Mouse (Mus musculus): ENCODE measurements around the gene Skor1. TPM values are rescaled to one million over a fixed set of nuclear protein-coding genes. Genes with fewer than 3 reads are reported as not detected.

Gene Skor1
- polyA plus RNA-seq, 1 experiment from 2014 or later, result 5.0 TPM

DNA sequence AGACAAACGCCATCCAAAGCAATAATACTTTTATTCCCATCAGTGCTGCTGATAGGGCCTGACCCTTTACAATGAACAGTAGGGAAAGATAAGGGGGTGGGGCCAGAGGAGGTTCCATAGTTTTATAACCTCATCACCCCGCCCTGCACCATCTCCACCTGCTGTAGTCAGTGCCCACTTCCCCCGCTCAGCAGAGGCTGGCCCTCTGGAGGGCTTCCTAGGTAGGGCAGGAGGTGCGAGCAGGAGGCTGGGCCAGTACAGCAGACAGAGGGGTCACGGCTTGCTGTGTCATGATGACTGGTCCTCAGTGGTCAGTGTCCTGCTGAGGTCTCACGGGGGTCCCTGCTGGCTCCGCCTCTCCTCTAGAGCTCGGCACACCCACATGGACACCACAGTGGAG is 15.0 kb upstream of the Skor1 start:
- 79% methylated on average over 8 of the region's 8 CpGs for WGBS
- H3K4me2 ChIP-seq (ENCODE audit: low read length), result no peak overlapping the region
- no peak overlapping the region for H3K4me3 ChIP-seq (replicated peaks; ENCODE audit: low read depth, low read length)
- ATAC-seq (ENCODE audit: low FRiP score, low TSS enrichment) (no peak), DNase-seq (no peak)
- no peak overlapping the region for H3K9ac ChIP-seq (replicated peaks; ENCODE audit: low read length)
- 0 out of 2 replicates have a peak, but pooled peaks cover 2% of the 10 kb centered on the region for H3K36me3 ChIP-seq (ENCODE audit: control insufficient read depth, insufficient read depth, low read length)
- no peaks in the 10 kb centered on the region for H3K4me1 ChIP-seq (ENCODE audit: control insufficient read depth, insufficient read depth, low read length)
- no peaks in the 10 kb centered on the region for H3K9me3 ChIP-seq (ENCODE audit: control insufficient read depth, low read length)
- H3K27me3 ChIP-seq (ENCODE audit: control insufficient read depth, insufficient read depth, low read length), result 0 out of 2 replicates have a peak, but pooled peaks cover 3% of the 10 kb centered on the region
- H3K27ac ChIP-seq (replicated peaks; ENCODE audit: low read depth, low read length), result no peak overlapping the region

DNA sequence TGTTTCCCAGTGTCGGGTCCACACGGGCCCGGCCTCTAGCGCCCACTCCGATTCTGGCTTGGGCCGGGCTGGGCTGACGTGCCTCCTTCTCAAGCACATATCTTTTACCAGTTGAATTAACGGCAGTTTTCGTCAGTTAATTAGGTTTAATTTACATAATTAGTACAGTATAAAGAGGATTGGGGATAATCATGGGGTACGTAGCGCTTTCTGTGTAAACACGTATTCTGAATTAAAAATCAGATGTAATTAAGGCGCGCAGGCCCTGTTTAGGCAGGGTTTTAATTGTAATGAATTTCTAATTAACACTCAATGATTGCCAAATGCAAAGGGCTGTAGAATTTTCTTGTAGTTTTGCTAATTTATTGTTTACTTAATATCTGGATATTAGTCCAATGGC is 3.2 kb upstream of the Skor1 start:
- H3K27ac ChIP-seq (replicated peaks; ENCODE audit: low read depth, low read length), result no peak overlapping the region
- H3K9ac ChIP-seq (replicated peaks; ENCODE audit: low read length), result no peak overlapping the region
- ATAC-seq (ENCODE audit: low FRiP score, low TSS enrichment) (no peak), DNase-seq (peak; percentile 25)
- WGBS, result 17% methylated on average over 14 of the region's 14 CpGs
- H3K4me2 ChIP-seq (ENCODE audit: low read length), result no peak overlapping the region
- peaks cover 16% of the 10 kb centered on the region for H3K4me1 ChIP-seq (ENCODE audit: control insufficient read depth, insufficient read depth, low read length)
- no peak overlapping the region for H3K4me3 ChIP-seq (replicated peaks; ENCODE audit: low read depth, low read length)
- peaks cover 72% of the 10 kb centered on the region for H3K27me3 ChIP-seq (ENCODE audit: control insufficient read depth, insufficient read depth, low read length)
- no peaks in the 10 kb centered on the region for H3K36me3 ChIP-seq (ENCODE audit: control insufficient read depth, insufficient read depth, low read length)
- no peaks in the 10 kb centered on the region for H3K9me3 ChIP-seq (ENCODE audit: control insufficient read depth, low read length)

DNA sequence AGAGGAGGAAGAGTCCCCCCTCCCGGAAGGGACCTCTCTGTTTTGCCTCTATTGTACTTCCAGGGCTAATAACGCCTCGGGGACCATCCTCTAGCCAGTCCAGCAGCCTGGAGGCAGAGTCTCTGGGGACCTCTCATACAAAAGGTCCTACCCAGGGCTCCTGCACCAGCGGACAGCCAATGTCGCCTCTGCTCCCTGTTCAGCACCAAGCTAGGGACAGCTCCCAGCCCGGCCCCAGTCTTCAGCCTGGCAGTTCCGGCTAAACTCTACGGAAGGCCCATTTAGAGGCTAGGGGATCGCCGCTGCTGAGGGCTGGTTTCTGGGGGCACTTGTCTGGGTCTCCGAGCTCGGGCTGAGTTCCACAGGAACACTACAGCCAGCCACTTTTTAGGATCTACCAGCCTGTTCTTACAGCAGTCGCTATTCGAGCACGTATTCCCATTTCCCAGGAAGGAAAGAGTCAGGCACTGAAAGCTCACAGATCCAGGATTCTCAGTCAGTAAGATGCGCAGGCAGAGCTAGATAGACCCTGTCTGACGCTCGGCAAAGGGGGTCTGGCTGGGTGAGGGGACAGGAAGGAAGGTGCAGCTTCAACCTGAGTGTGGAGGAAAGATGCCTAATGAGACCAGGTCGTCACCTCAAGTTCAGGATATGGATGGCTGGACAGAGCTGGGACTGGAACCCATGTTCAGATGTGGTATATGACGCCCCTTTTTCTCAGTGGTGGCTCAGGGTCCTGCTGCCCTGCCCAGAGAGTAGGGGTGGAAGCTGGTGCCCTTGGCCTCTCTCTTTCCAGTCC is 2.5 kb upstream of the Skor1 start:
- no peaks in the 10 kb centered on the region for H3K9me3 ChIP-seq (ENCODE audit: control insufficient read depth, low read length)
- no peak overlapping the region for H3K9ac ChIP-seq (replicated peaks; ENCODE audit: low read length)
- DNase-seq (peak; percentile 74), ATAC-seq (ENCODE audit: low FRiP score, low TSS enrichment) (no peak)
- no peak overlapping the region for H3K27ac ChIP-seq (replicated peaks; ENCODE audit: low read depth, low read length)
- no peak overlapping the region for H3K4me2 ChIP-seq (ENCODE audit: low read length)
- H3K27me3 ChIP-seq (ENCODE audit: control insufficient read depth, insufficient read depth, low read length), result peaks cover 79% of the 10 kb centered on the region
- no peaks in the 10 kb centered on the region for H3K36me3 ChIP-seq (ENCODE audit: control insufficient read depth, insufficient read depth, low read length)
- no peak overlapping the region for H3K4me3 ChIP-seq (replicated peaks; ENCODE audit: low read depth, low read length)
- peaks cover 16% of the 10 kb centered on the region for H3K4me1 ChIP-seq (ENCODE audit: control insufficient read depth, insufficient read depth, low read length)
- 2% methylated on average over 20 of the region's 20 CpGs for WGBS

DNA sequence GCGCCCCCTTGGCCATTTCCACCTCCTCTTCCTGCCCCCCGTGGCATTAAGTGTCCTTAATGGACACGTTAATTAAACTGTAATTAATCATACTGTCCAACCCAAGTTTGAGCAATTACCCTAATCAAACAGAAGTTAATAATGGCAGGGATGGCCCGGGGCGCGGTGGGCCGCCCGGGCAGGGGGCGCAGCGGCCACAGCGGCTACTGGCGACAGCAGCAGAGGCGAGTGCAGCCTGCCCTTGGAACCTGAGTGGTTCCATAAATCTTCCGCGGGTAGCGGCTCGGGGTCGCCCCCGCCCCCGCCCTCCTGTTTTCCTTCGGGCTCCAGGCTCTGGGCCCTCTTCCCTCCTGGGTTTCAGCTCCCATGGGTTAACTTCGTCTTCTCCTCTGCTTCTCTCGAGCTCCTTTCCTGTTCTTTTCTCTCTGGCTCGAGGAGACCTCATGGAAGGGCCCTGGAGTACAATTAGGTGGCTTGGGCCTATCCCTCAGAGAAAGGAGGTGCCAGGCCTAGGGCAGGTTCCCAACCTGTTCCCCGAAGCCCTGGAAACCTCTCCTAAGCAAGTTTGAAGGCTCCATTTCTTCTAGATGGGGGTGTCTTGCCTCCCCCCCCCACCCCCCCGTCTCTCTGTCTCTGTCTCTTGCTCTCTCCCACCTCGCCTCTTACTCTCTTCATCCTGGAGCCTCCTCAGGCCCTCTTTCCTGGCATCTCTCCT is 1.5 kb upstream of the Skor1 start:
- Histone ChIP-seq H3K27ac (replicated peaks; ENCODE audit: low read depth, low read length) (no peak overlapping the region), H3K4me1 (ENCODE audit: control insufficient read depth, insufficient read depth, low read length) (peaks cover 16% of the 10 kb centered on the region), H3K4me2 (ENCODE audit: low read length) (peak overlapping the region; percentile 10; the same call in 1 of the 2 replicates), H3K27me3 (ENCODE audit: control insufficient read depth, insufficient read depth, low read length) (peaks cover 89% of the 10 kb centered on the region), H3K9ac (replicated peaks; ENCODE audit: low read length) (no peak overlapping the region), H3K9me3 (ENCODE audit: control insufficient read depth, low read length) (no peaks in the 10 kb centered on the region), H3K36me3 (ENCODE audit: control insufficient read depth, insufficient read depth, low read length) (no peaks in the 10 kb centered on the region), H3K4me3 (replicated peaks; ENCODE audit: low read depth, low read length) (no peak overlapping the region)
- DNase-seq, result no peak
- no peak for ATAC-seq (ENCODE audit: low FRiP score, low TSS enrichment)
- 1% methylated on average over 27 of the region's 27 CpGs for WGBS

DNA sequence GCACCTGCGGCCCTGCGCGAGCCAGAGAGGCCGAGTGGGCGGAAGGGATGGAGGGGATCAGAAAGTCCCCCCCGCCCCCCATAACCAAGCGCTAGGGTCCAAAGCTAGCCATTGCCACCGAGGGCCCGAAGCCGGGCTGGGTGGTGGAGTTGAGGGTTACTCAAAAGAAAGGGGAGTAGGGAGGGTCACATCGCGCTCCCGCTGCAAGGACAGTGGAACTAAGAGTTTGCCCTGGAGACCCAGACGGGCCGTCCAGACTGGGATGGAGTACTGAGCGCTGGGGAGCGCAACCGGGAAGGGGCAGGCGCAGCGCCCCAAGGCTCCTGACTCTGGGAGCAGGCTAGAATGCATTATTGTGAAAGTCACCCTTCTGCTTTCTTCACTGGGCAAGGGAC is 608 bp upstream of the Skor1 start:
- peaks cover 96% of the 10 kb centered on the region for H3K27me3 ChIP-seq (ENCODE audit: control insufficient read depth, insufficient read depth, low read length)
- peak overlapping the region; percentile 68 for H3K4me2 ChIP-seq (ENCODE audit: low read length)
- no peaks in the 10 kb centered on the region for H3K36me3 ChIP-seq (ENCODE audit: control insufficient read depth, insufficient read depth, low read length)
- H3K4me3 ChIP-seq (replicated peaks; ENCODE audit: low read depth, low read length), result peak overlapping the region; percentile 38
- H3K27ac ChIP-seq (replicated peaks; ENCODE audit: low read depth, low read length), result no peak overlapping the region
- under 1% methylated on average over 20 of the region's 20 CpGs for WGBS
- DNase-seq, result peak; percentile 15
- H3K9me3 ChIP-seq (ENCODE audit: control insufficient read depth, low read length), result no peaks in the 10 kb centered on the region
- ATAC-seq (ENCODE audit: low FRiP score, low TSS enrichment), result no peak
- H3K9ac ChIP-seq (replicated peaks; ENCODE audit: low read length), result no peak overlapping the region; the same call in 1 of the 2 replicates
- H3K4me1 ChIP-seq (ENCODE audit: control insufficient read depth, insufficient read depth, low read length), result peaks cover 19% of the 10 kb centered on the region

DNA sequence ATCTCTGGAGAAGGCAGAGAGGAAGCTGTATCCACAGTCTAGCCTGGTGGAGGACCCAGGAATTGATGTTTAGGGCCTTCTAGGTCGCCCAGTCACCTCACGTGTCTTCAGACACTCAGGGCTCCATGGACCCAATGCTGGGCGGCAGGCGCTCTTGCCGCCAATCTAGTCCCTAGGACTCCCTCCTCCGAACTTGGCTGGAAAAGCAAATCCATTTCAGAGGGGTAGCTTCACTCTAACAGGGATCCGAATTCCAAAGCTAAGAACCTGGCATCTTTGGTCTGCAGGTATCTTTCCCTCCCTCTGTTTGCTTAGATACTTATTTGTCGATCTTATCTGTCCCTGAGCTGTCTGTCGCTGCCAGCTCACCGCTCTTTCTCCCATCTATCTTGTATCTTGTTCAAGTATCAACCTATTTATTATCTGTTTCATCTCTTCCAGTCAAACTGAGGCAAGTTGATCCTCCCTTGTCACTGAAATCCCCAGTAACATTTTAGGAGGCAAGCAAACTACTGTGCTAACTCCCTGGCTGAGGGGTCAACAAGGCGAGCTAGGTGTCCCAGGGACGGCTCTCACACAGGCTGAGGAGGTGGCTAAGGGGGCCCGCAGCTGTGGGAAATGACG is 863 bp downstream of the Skor1 start:
- H3K9ac ChIP-seq (replicated peaks; ENCODE audit: low read length), result 0 out of 2 replicates have a peak overlapping the region, but pooled peaks have one; percentile 17
- H3K27ac ChIP-seq (replicated peaks; ENCODE audit: low read depth, low read length), result no peak overlapping the region
- peak overlapping the region; percentile 68; the same call in 1 of the 2 replicates for H3K4me2 ChIP-seq (ENCODE audit: low read length)
- peaks cover 19% of the 10 kb centered on the region for H3K4me1 ChIP-seq (ENCODE audit: control insufficient read depth, insufficient read depth, low read length)
- no peak for ATAC-seq (ENCODE audit: low FRiP score, low TSS enrichment)
- H3K27me3 ChIP-seq (ENCODE audit: control insufficient read depth, insufficient read depth, low read length), result peaks cover 98% of the 10 kb centered on the region
- H3K4me3 ChIP-seq (replicated peaks; ENCODE audit: low read depth, low read length), result peak overlapping the region; percentile 38; the same call in 1 of the 2 replicates
- no peaks in the 10 kb centered on the region for H3K9me3 ChIP-seq (ENCODE audit: control insufficient read depth, low read length)
- no peaks in the 10 kb centered on the region for H3K36me3 ChIP-seq (ENCODE audit: control insufficient read depth, insufficient read depth, low read length)
- under 1% methylated on average over 14 of the region's 14 CpGs for WGBS
- DNase-seq, result peak; percentile 30

DNA sequence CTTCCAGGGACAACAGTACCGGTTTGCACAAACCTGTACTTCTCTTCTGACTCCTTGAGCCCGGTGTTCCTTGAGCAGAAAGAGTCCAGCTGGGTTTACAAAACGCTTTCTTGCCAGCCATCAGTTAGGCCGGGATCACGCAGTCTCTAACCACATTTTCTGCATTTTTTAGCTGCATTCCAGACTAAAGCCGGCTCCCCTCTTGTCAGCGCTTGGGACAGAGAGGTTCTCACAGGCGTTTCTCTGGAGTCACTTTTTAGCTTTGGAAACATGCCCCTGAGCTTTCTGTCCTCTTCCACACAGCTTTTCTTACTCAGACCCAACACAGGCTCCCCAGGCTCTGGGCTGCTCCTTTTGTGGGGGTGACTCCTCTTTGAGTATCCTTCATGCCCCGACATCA is 1.5 kb downstream of the Skor1 start:
- Histone ChIP-seq H3K4me2 (ENCODE audit: low read length) (0 out of 2 replicates have a peak overlapping the region, but pooled peaks have one; percentile 15), H3K4me1 (ENCODE audit: control insufficient read depth, insufficient read depth, low read length) (peaks cover 21% of the 10 kb centered on the region), H3K27me3 (ENCODE audit: control insufficient read depth, insufficient read depth, low read length) (peaks cover 98% of the 10 kb centered on the region), H3K27ac (replicated peaks; ENCODE audit: low read depth, low read length) (no peak overlapping the region), H3K9ac (replicated peaks; ENCODE audit: low read length) (no peak overlapping the region), H3K36me3 (ENCODE audit: control insufficient read depth, insufficient read depth, low read length) (no peaks in the 10 kb centered on the region), H3K9me3 (ENCODE audit: control insufficient read depth, low read length) (no peaks in the 10 kb centered on the region), H3K4me3 (replicated peaks; ENCODE audit: low read depth, low read length) (peak overlapping the region; percentile 21)
- WGBS, result under 1% methylated on average over 9 of the region's 9 CpGs
- ATAC-seq (ENCODE audit: low FRiP score, low TSS enrichment) (no peak), DNase-seq (peak; percentile 19)

DNA sequence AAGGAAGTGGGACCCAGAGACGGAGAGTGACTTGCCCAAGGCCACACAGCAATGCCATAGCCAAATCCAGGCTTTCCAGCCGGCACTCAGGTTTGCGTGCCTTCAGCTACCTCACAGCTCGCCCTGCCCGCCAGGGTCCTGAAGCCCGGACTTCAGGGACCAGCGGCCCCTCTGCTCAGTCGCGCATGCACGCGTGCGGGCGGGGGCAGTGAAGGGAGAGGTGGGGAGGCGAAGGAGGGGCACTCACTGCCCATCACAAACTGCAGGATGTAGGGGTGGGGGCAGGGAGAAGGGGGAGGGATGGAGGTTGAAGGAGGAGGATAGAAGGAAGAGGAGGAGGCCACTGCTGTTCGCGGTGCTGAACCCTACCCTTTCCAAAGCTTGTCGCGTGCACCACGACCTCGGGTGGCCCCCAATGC is 1.9 kb downstream of the Skor1 start:
- H3K9me3 ChIP-seq (ENCODE audit: control insufficient read depth, low read length), result no peaks in the 10 kb centered on the region
- DNase-seq (peak; percentile 31), ATAC-seq (ENCODE audit: low FRiP score, low TSS enrichment) (no peak)
- H3K27me3 ChIP-seq (ENCODE audit: control insufficient read depth, insufficient read depth, low read length), result peaks cover 98% of the 10 kb centered on the region
- peak overlapping the region; percentile 21 for H3K4me3 ChIP-seq (replicated peaks; ENCODE audit: low read depth, low read length)
- peak overlapping the region; percentile 31 for H3K4me2 ChIP-seq (ENCODE audit: low read length)
- no peak overlapping the region for H3K9ac ChIP-seq (replicated peaks; ENCODE audit: low read length)
- WGBS, result under 1% methylated on average over 20 of the region's 20 CpGs
- H3K27ac ChIP-seq (replicated peaks; ENCODE audit: low read depth, low read length), result no peak overlapping the region
- H3K4me1 ChIP-seq (ENCODE audit: control insufficient read depth, insufficient read depth, low read length), result peaks cover 23% of the 10 kb centered on the region
- H3K36me3 ChIP-seq (ENCODE audit: control insufficient read depth, insufficient read depth, low read length), result no peaks in the 10 kb centered on the region
